Mouse (Mus musculus): ENCODE results near the gene Gphn.

Gene Gphn

GRCm38 (mm10) chr12:78225707-78226518 is at the start of gene Gphn:
Gene Gphn (plus strand): TSS chr12:78226379.
- peak; percentile 91 for DNase-seq (ENCODE audit: low spot score)

DNA sequence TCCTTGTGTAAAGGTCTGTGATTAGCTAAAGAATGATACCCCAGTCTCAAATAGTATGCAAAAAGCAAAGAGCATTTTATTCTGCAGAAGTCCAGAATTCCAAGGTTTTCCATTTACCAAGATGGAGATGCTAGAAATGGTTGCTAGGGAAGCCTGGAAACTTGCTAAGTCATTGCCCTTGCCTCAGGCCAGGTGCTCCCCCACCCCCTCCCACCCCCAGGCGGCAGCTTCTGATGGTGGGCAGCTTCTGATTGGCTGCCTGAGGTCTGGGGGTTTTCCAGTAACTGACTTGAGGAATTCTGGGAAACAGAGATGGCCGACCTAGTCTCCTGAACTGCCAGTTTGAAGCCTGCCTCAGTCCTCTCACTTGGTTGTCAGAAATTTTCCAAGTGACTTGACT is 44.7 kb upstream of the Gphn start:
- no peak for DNase-seq (ENCODE audit: low spot score)

DNA sequence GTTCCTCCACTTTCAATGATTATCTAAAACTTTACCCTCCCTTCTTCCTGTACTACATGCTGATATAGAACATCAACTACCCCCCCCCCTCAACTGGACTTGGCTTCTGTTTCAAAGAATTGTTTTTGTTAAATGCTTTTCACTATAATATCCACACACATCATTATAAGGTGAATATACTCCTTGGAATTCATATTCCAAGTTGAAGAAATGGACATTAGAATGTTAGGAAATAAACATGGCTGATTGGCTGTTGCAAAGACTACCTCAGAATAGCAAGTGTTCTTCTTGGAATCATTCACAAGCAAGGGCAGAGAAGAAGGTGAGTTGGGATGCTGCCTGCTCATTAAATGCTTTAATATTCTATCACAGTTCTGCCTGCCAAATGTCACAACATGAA is 32.2 kb upstream of the Gphn start, which contains the start of gene Gm6657:
TSS of gene Gm6657 (plus strand) at position 301 of the 400 bp plus-strand sequence.
- DNase-seq (ENCODE audit: low spot score) = no peak

GRCm38 (mm10) chr12:78195368-78195767 is 30.8 kb upstream of the Gphn start:
- DNase-seq (ENCODE audit: low spot score) = no peak

GRCm38 (mm10) chr12:78203646-78204045 is 22.5 kb upstream of the Gphn start:
- DNase-seq (ENCODE audit: low spot score) = no peak

GRCm38 (mm10) chr12:78205915-78206570 is 20.1 kb upstream of the Gphn start:
- peak; percentile 17 for DNase-seq (ENCODE audit: low spot score)

DNA sequence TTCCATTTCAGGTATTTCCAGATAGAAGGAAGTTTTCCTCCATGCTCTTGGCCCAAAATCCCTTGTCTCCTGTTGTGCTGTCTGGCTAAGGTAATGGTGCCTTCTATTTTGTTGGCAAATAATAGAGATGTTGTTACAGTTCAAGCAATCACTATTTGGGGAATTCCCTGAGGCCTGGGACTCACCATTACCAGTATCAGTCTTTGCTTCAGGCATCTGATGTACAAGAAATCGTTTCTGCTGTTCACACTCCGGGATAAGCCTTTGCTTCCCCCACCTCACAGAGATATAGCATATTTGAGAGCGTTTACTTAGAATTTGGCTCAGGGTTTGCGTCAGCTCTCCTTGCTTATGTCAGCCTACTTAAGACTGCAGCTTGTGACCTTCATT is 19.6 kb upstream of the Gphn start:
- DNase-seq (ENCODE audit: low spot score) = no peak

GRCm38 (mm10) chr12:78209856-78210255 is 16.3 kb upstream of the Gphn start:
- DNase-seq (ENCODE audit: low spot score) = no peak

DNA sequence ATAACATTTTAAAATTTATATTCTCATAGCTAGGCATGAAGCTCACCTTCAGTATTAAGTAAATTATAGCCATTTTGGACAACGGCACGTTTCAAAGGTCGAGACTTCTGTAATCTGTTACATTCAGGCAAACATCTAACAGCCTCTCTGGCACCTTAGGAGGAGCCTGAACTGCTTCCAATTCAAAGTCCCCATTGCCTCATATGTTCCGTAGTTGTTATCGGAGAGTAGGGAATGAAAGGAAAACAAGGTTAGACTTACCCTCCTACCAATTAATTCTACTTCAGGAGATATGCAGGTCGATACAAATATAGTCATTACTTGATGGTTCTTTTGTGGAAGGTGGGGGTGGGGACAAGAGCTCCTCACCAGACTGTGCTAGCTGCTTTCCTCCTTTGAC is 10.7 kb upstream of the Gphn start:
- no peak for DNase-seq (ENCODE audit: low spot score)

DNA sequence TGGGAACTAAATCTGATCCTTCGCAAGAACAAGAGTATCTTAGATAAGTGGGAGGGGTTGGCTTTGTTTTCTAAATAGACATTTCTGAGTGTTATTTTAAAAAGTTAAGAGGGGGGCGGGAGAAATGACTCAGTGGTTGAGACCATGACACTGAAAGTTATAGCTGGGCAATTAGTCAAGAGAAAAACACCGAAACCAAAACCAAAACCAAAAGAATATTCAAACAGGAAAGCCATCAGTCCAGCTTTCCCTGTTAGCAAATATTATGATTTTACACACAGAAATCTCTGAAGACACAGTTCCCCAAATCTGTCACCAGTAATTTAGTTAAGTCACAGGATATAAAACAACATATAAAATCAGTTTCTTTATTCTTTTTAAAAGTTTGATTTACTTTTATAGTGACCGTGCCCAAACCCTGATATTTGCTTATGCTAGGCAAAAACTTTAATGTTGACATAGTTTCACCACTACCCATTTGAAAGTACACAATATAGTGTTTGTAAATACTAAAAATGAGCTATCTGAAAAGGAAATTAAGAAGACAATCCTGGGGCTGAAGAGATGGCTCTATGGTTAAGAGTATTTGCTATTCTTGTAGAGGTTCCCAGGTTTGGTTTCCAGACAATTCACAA is 6.9 kb upstream of the Gphn start:
- no peak for DNase-seq (ENCODE audit: low spot score)

GRCm38 (mm10) chr12:78226519-78226875 is 318 bp downstream of the Gphn start:
- DNase-seq (ENCODE audit: low spot score) = peak; percentile 79

GRCm38 (mm10) chr12:78227021-78227932 is 1.1 kb downstream of the Gphn start:
- DNase-seq (ENCODE audit: low spot score) = peak; percentile 13

DNA sequence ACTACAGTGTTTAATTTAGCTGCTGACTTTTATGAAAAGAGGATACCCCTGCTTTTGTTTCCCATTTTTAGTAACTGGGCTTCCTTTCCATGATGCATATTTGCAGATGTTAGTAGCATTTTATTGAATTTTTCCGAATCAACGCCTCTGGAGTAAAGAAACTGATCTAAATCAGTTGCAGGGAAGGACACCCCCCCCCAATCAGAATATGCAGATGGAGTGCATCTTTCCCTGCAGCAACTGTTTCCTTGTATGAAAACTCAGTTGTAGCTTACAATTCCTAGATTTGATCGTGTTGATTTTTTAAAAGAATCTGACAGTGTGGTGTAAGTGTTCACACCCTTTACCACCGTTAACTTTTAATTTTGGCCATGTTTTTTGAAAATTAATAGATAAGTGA is 2.0 kb downstream of the Gphn start:
- no peak for DNase-seq (ENCODE audit: low spot score)

GRCm38 (mm10) chr12:78232560-78232959 is 6.4 kb downstream of the Gphn start:
- no peak for DNase-seq (ENCODE audit: low spot score)

- DNase-seq (ENCODE audit: low spot score) = no peak
These were observed 22.2 kb downstream of the Gphn start for GRCm38 (mm10) chr12:78248366-78248765.

GRCm38 (mm10) chr12:78249151-78249550 is 23.0 kb downstream of the Gphn start:
- peak; percentile 3 for DNase-seq (ENCODE audit: low spot score)

DNA sequence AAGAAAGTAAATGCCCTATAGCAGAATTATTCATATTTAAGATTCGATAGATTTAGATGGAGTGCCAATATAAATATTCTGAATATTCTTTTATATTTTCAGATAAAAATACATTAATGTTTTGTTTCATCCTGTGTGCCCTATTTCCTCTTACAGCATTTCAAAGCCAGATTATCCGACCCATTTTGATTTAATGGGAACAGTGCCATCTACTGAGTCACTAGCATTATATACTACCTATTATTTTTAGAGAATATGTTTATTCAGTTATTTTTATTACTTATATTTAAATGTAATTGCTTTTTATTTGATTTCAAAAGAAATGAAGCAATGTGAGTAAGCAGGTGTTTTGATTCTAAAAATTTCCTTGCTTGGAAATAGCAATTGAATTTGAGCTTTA is 51.2 kb downstream of the Gphn start:
- DNase-seq (ENCODE audit: low spot score) = no peak

DNA sequence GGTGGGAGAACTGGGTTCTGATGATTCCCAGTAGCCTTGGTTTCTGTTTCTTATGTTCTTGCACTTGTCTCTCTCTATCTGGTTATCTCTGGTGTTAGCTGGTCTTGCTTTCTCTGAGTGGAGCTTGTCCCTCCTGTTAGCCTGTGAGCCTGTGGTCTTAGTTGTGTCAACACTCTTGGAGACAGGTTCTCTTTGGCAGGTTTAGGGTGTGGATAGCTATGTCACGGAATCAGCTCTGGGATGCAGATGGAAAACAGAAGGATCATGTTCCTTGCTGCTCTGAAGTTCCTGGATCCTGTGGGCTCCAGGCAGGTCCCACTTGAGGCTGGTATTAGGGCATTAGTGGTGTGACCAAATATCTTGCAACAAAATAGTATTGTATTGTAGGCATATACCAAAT is 64.2 kb downstream of the Gphn start:
- no peak for DNase-seq (ENCODE audit: low spot score)

DNA sequence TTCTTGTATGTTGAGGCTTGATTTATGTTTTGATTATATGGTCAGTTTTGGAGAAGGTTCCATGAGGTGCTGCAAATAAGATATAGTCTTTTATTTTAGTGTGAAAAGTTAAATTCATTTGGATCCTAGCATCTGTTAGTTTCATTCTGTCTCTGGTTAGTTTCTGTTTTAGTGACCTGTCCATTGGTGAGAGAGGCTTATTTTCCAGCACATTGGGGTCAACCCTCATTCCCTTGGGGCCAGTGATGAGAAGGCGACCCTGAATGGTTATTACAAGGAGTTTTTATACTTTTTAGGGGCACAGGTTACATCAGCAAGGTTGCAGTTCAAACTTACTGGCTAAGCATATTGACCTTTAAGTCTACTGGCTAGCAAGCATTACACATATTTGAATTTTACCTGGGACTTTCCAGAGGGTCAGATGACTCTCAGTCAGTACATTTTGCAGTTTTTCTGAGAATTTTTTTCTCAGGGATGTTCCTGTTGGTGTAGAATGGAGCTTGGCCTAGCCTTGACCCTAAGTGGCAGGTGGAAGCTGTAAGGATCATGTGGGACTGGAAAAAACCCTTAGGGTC is 72.7 kb downstream of the Gphn start:
- DNase-seq (ENCODE audit: low spot score) = no peak

DNA sequence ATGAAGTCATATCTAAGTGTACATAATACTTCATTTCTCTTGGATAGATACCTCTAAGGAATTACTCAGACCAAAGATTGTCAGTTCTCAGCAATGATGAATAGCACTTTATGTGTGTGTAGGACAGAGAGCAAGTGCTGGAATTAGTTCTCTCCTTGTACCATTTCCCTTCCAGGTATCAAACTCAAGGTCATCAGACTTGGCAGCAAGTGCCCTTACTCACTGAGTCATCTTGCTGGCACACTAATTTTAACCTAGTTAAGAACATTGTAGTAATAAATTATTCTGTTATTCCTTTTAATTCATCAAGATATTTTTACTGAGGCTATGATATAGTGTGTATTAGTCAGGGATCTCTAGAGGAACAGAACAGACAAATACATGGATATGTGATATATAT is 88.9 kb downstream of the Gphn start:
- DNase-seq (ENCODE audit: low spot score) = no peak

GRCm38 (mm10) chr12:78327946-78328345 is 101.8 kb downstream of the Gphn start:
- DNase-seq (ENCODE audit: low spot score) = no peak

DNA sequence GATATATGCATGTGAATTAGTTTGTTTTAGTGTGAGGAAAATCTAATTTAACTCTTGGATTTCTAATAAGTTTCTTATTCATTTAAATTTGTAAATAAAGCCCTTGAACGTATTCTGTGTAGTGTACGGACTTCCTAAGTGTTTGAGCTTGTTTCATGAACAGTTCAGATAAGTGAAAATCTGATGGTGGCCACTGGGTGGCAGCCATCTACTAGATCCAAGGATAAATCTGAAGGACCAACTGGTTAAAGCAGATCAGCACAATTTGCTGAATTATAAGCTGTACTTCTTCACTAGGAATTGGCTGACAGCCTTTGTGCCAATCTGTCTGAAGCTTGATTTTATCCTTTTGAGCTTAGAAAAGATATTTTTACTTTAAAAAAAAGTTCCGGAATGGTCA is 105.9 kb downstream of the Gphn start:
- no peak for DNase-seq (ENCODE audit: low spot score)
